Mouse (Mus musculus) ES-E14 (cell line): ENCODE results near the gene Olfr984.

Experiments used
- CHD2 ChIP-seq: IDR thresholded peaks from 2 replicates; pipeline ENCODE4 v1.6.1; 2014; ENCODE audit warnings: mild to moderate bottlenecking, low read depth, low read length, inconsistent platforms
- HCFC1 ChIP-seq: IDR thresholded peaks from 2 replicates; pipeline ENCODE4 v1.6.1; 2012; ENCODE audit warnings: low read length, inconsistent platforms, borderline replicate concordance; ENCODE audit not compliant: insufficient read depth
- MAFK ChIP-seq: IDR thresholded peaks from 2 replicates; pipeline ENCODE4 v1.6.1; 2014; ENCODE audit warnings: mild to moderate bottlenecking, low read depth, low read length, inconsistent platforms; ENCODE audit not compliant: insufficient read depth
- ZC3H11A ChIP-seq: IDR thresholded peaks from 2 replicates; pipeline ENCODE4 v1.6.1; 2012; ENCODE audit warnings: low read depth, mild to moderate bottlenecking, inconsistent platforms, low read length, borderline replicate concordance
- ZNF384 ChIP-seq: IDR thresholded peaks from 2 replicates; pipeline ENCODE4 v1.6.1; 2012; ENCODE audit warnings: low read depth, low read length, inconsistent platforms

- TF ChIP-seq CHD2 (no peak), ZNF384 (no peak), HCFC1 (no peak), ZC3H11A (no peak), MAFK (no peak)
These were observed 3.3 kb upstream of the Olfr984 start for GRCm38 (mm10) chr9:40117287-40117659.
